Mouse (Mus musculus): Measurements from ENCODE around the gene Map3k7. TPM values are rescaled to one million over a fixed set of nuclear protein-coding genes. Genes with fewer than 3 reads are reported as not detected.
"Not testable (repeated sequence)": the region's sequence is repeated elsewhere in the genome, so short reads cannot be mapped to it uniquely, and the experiment has no call there.

The Map3k7 gene
- total RNA-seq, 2 experiments from 2014 or later: 35.6 to 43.2 TPM

- Histone ChIP-seq H3K27ac (no peak overlapping the region), H3K4me3 (no peak overlapping the region)
- DNase-seq (ENCODE audit: extremely low spot score in 1 of 2, low spot score in 2 of 2): no peak
- no peak for TF ChIP-seq CTCF (IDR thresholded peaks at IDR 0.05)
- intact Hi-C loops (cut with DNase I): no loop called here
Measured at GRCm38 (mm10) chr4:31993865-31994264, 30.0 kb downstream of the Map3k7 start.

GRCm38 (mm10) chr4:32001498-32001897 is 37.6 kb downstream of the Map3k7 start:
- Histone ChIP-seq H3K4me3 (no peak overlapping the region), H3K27ac (no peak overlapping the region)
- DNase-seq (ENCODE audit: extremely low spot score in 1 of 2, low spot score in 2 of 2): no peak
- TF ChIP-seq CTCF (IDR thresholded peaks at IDR 0.05): no peak
- intact Hi-C loops (cut with DNase I): no loop called here

- no peak overlapping the region for H3K27ac ChIP-seq
- intact Hi-C loops (cut with DNase I): no loop called here
- H3K4me3 ChIP-seq: no peak overlapping the region
- TF ChIP-seq CTCF (IDR thresholded peaks at IDR 0.05): no peak
- DNase-seq (ENCODE audit: extremely low spot score in 1 of 2, low spot score in 2 of 2): no peak
Measured at GRCm38 (mm10) chr4:32004773-32005591, 41.1 kb downstream of the Map3k7 start.

DNA sequence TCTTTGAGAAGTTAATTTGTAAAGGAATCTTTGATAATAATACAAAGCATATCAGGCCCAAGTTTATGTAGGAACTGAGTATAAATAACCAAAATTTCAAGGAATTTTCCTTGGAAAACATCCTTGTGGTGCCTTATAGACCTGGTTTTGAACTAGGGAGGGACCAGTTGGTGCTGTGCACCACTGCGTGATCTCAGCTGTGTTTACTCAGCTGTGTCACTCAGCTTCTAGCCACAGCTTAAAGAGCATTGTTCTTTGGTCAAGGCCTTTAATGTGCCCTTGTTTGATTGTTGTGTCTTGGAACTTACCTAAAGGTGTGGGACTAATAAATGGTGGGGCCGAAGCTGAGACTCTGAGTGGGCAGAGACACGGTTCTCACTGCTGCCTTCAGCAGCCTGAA is 43.3 kb downstream of the Map3k7 start:
- no peak for TF ChIP-seq CTCF (IDR thresholded peaks at IDR 0.05)
- intact Hi-C loops (cut with DNase I): no loop called here
- H3K4me3 ChIP-seq: no peak overlapping the region
- DNase-seq (ENCODE audit: extremely low spot score in 1 of 2, low spot score in 2 of 2): no peak
- H3K27ac ChIP-seq: no peak overlapping the region

- intact Hi-C loops (cut with DNase I): no loop called here
- no peak for TF ChIP-seq CTCF (IDR thresholded peaks at IDR 0.05)
- no peak for DNase-seq (ENCODE audit: extremely low spot score in 1 of 2, low spot score in 2 of 2)
- Histone ChIP-seq H3K4me3 (no peak overlapping the region), H3K27ac (no peak overlapping the region)
Measured at GRCm38 (mm10) chr4:32008095-32008494, 44.2 kb downstream of the Map3k7 start.

- H3K27ac ChIP-seq: no peak overlapping the region
- TF ChIP-seq CTCF (IDR thresholded peaks at IDR 0.05): no peak
- H3K4me3 ChIP-seq: no peak overlapping the region
- no peak for DNase-seq (ENCODE audit: extremely low spot score in 1 of 2, low spot score in 2 of 2)
- intact Hi-C loops (cut with DNase I): no loop called here
Measured at GRCm38 (mm10) chr4:32010808-32011207, 46.9 kb downstream of the Map3k7 start.

DNA sequence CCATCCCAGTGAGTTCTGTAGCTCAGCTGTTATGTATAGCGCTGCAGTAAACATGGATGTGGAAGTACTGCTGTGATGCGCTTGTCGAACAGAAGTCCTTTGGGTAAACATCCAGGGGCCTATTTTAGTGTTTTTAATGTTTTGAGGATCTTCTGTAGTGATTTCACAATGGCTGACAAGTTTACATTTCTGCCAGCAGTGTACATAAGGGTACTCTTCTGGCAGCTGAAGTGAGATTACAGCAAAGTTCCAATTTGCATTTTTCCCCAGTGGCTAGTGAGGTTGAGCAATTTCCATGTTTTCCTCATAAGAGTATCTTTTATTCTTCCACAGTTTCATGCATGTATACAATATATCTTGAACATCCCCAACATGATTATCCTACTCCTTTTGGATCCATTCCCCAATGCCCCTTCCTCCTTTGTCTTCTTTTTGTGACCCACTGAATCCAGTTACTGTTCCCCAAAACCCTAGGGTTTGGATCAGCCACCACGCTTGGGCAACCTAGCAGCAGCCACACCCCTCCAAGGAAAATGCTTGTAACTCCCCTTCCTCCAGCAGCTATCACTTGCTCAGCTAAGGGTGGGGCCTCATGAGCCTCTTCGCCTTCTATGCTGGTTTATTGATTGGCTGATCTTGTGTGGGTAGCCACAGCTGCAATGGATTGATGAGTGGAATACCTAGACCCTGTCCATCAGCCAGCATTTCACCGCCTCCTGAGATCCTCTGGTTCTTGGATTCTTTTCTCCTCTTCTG is 47.5 kb downstream of the Map3k7 start:
- TF ChIP-seq CTCF (IDR thresholded peaks at IDR 0.05): no peak
- intact Hi-C loops (cut with DNase I): no loop called here
- no peak for DNase-seq (ENCODE audit: extremely low spot score in 1 of 2, low spot score in 2 of 2)
- no peak overlapping the region for H3K4me3 ChIP-seq
- H3K27ac ChIP-seq: no peak overlapping the region

DNA sequence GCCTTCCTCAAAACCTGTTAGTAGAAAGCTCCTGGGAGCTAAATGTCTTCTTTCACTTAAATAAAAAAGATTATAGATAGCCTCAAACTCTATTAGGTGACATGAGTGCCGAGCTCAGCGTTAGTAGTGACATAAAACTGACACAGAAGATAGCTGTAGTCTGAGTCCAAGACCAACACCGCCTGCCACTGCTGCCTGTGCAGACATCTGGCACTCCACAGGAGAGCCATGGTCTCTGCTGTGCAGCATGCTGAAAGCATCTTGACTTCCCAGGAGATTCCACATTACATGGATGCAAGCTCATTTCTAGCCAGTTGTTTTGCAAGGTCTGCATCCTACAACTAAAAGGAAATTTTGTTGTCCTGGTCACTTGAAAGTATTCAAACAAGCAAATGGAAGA is 57.2 kb downstream of the Map3k7 start:
- Histone ChIP-seq H3K4me3 (no peak overlapping the region), H3K27ac (no peak overlapping the region)
- intact Hi-C loops (cut with DNase I): no loop called here
- no peak for DNase-seq (ENCODE audit: extremely low spot score in 1 of 2, low spot score in 2 of 2)
- TF ChIP-seq CTCF (IDR thresholded peaks at IDR 0.05): no peak

DNA sequence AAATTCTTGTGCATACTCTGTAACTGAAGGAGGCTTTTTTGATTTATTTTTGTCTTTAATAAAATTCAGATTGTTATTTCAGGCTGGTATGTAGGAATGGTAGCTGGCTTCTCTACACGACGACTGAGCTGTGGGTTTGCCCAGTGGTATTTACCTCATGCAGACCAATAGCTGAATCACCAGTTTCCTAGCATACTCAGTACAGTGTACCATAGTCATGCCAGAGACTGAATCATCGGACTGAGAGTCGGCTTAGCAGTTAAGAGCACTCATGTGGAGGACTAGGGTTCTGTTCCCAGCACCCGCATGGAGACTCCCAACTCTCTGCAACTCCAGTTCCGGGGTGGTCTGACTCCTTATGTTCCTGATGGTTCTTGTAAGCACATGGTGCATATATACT is 58.4 kb downstream of the Map3k7 start:
- no peak for TF ChIP-seq CTCF (IDR thresholded peaks at IDR 0.05)
- H3K4me3 ChIP-seq: no peak overlapping the region
- H3K27ac ChIP-seq: no peak overlapping the region
- intact Hi-C loops (cut with DNase I): no loop called here
- no peak for DNase-seq (ENCODE audit: extremely low spot score in 1 of 2, low spot score in 2 of 2)

- H3K27ac ChIP-seq; DNase-seq (ENCODE audit: extremely low spot score in 1 of 2, low spot score in 2 of 2); H3K4me3 ChIP-seq; intact Hi-C loops (cut with DNase I): not testable (repeated sequence)
Measured at GRCm38 (mm10) chr4:32024170-32024569, 60.3 kb downstream of the Map3k7 start.

DNA sequence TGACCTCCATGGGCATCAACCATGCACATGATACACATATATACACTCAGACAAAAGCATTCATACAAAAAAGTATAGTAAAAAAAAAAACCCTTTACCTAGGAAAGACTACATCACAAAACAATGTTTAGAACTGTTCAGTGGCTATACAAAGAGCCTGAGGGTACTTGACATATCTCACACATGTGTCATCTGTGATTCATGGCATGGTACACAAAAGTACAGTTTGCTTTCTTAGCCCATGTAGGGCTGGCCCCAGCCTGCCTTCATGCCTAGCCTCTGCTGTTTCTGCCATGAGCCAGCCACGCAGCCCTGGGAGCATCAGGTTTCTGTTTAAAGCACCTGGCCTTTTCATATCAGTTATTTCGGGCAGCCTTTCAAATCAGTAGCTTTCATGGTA is 61.2 kb downstream of the Map3k7 start:
- no peak for DNase-seq (ENCODE audit: extremely low spot score in 1 of 2, low spot score in 2 of 2)
- TF ChIP-seq CTCF (IDR thresholded peaks at IDR 0.05): no peak
- H3K27ac ChIP-seq: no peak overlapping the region
- intact Hi-C loops (cut with DNase I): no loop called here
- no peak overlapping the region for H3K4me3 ChIP-seq

DNA sequence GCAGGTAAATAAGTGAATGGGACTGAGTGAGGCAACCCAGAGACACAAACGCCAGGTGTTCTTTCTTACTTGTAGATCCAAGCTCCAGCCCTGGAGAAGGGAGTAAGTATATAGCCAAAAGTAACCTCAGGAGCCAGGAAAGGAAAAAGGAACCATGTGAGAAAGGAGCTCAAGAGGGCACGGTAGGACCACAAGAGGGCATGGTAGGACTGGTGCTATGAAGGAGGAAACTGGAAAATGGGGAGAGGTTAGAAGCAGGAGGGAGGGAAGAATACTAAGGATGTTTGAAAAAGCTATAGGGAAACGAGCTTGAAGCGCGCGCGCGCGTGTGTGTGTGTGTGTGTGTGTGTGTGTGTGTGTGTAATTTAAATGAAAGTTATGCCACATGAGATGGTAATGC is 63.2 kb downstream of the Map3k7 start:
- H3K4me3 ChIP-seq: no peak overlapping the region
- no peak overlapping the region for H3K27ac ChIP-seq
- intact Hi-C loops (cut with DNase I): no loop called here
- TF ChIP-seq CTCF (IDR thresholded peaks at IDR 0.05): no peak; the same call in none of the 2 replicates
- no peak for DNase-seq (ENCODE audit: extremely low spot score in 1 of 2, low spot score in 2 of 2)

All from left cerebral cortex, adult 2 months (tissue).